Mouse (Mus musculus): ENCODE results near the gene Exoc3.
A peak's percentile ranks its signal among the peaks of the same experiment; 100 is the strongest.

Exoc3 gene

GRCm38 (mm10) chr13:74208317-74208985 lies at the start of gene Exoc3:
TSS of gene Exoc3 (minus strand) at chr13:74208732.
- peak; percentile 76 to 83 for DNase-seq

DNA sequence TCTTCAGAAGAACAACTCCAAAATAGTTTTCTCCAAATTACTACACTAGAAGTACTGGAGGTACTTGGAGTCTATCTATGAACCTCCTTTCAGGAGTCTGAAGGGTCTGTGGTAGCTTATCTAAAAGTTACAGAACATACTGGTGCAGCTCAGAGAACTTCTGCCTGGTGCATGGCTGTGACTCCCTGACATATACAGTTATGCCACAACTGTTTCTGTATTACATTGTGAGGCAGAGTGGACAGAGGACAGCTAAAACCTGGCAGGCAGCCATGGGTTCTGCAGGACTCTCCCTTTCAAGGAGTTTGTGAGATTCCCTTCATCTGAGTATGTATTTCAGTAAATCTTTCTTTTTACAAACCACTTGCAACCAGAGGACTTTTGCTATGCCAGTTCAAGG lies 38.0 kb upstream of the Exoc3 start:
- DNase-seq, result no peak

DNA sequence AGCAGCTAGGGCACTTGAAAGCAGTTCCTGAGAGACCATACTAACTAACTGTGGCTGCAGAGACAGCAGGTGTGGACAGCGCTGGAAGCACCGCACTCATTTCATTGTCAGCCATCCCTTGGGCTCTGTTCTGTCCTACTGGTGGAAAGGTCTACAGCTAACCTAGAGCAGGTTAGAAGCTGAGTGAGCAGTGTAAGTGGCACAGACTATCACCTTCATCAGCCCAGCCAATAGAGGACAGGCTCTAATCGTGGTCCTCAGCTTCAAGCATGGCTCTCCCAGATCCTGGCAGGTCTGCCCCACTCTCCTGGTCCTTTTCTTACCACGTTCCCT lies 37.3 kb upstream of the Exoc3 start:
- DNase-seq, result no peak

DNA sequence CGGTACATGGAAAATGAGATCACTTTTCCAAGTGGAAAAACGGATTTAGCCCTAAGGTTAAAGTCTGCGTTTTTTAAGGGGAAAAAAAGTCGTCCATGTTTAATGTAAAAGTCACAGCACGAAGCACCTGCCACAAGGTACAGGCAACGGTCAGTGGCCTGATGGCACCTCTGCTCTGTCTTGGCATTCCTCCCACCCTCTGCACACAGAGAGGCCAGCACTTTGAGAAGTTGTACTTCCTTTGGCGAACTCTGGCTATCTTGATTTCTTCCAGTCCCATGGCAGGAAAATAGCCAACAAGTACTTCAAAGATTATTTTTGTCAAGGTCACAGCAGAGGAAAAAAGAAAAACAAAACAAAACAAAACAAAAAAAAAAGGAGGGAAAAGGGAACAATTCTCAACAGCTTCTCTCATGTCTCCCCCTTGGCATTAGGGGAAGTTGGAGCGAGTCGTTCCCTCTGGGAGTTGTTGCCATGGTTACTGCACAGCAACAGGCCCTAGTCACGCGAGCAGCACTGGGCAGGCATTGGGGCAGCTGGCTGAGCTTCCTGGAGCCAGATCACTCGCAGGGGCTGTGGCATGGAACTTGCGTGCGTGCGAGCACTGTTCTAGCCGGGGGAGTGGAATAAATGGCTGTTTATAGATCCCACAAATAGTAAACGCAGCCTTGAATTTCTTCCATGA lies 36.8 kb upstream of the Exoc3 start:
- DNase-seq, result no peak

DNA sequence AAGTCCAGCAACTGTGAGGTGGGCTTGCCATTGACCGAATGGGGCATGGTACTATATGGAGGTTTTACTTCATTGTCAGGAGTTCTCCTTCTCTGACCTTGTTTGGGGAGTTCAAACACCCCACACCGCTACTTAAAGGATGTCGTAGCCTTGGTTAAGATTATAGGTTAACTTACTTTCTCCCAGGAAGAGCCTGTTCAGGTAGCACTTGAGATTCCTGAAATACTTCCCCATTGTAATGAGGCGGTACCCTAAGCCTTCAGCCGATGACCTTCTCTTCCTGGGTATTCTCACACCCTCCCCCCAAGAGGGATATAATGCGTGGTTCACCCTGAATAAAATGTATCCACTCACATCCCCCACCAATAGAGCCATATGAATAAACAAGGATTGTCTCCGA lies 29.0 kb upstream of the Exoc3 start:
- DNase-seq, result no peak

GRCm38 (mm10) chr13:74220659-74221058 lies 12.1 kb upstream of the Exoc3 start:
- DNase-seq, result no peak

GRCm38 (mm10) chr13:74218441-74218840 lies 9.9 kb upstream of the Exoc3 start:
- no peak for DNase-seq

GRCm38 (mm10) chr13:74208986-74209345 lies 434 bp upstream of the Exoc3 start:
- peak in 1 of 2 experiments; percentile 14 for DNase-seq

- no peak for DNase-seq
These were observed 12.1 kb downstream of the Exoc3 start for GRCm38 (mm10) chr13:74196451-74196850.

GRCm38 (mm10) chr13:74192613-74193012 lies 15.9 kb downstream of the Exoc3 start:
- DNase-seq, result no peak

- DNase-seq, result no peak
These were observed 25.4 kb downstream of the Exoc3 start for GRCm38 (mm10) chr13:74183011-74183695.

GRCm38 (mm10) chr13:74172036-74172435 lies 36.5 kb downstream of the Exoc3 start:
- no peak for DNase-seq

GRCm38 (mm10) chr13:74169446-74170164 lies 38.9 kb downstream of the Exoc3 start:
- DNase-seq, result no peak

DNA sequence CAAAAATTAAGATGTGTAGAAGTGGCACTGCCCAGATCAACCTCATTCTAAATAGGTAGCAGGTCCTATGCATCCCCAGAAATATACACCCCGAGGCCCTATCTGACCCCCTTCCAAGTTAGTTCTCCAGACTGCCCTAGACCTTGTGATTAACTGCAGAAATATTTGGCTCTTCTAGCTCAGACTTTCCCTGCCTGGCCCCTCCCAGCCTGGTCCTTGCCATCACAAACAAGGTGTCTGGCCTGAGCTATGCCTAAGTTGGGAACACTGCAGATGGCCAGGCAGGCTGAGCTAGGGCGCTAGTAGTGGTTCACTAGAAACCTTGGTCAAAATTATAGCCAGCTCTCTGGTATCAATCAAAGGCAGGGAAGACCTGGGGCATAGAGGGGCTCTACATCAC lies 41.0 kb downstream of the Exoc3 start:
- DNase-seq, result no peak

GRCm38 (mm10) chr13:74167057-74167413 lies 41.5 kb downstream of the Exoc3 start:
- no peak for DNase-seq

GRCm38 (mm10) chr13:74166348-74167056 lies 42.0 kb downstream of the Exoc3 start:
- peak; percentile 50 to 53 for DNase-seq

DNA sequence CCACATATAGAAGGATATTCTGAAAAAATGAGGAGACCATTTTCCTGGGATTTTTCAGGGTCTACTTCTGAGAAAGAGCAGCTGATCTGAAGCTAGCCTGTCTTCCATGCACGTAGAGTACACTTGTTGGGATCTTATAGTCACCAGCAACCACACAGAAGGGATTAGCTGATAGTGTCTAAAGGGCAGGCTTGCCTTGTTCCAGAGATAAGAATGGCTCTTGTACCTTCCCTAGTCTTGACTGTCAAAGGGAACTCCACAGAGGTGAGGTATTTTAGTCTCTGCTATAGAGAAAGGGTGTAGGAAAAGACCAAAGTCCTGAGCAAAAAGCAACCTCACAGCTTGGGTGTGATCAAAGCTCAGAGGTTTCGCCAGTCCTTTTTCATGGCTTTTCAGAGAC lies 61.2 kb downstream of the Exoc3 start:
- DNase-seq, result no peak

- DNase-seq, result no peak
These were observed 62.4 kb downstream of the Exoc3 start for GRCm38 (mm10) chr13:74145983-74146622.

- no peak for DNase-seq
These were observed 64.2 kb downstream of the Exoc3 start for GRCm38 (mm10) chr13:74144120-74144884.

- DNase-seq, result no peak
These were observed 65.2 kb downstream of the Exoc3 start for GRCm38 (mm10) chr13:74143282-74143681.

- DNase-seq, result no peak
These were observed 67.7 kb downstream of the Exoc3 start for GRCm38 (mm10) chr13:74140793-74141192.
